Mouse (Mus musculus) mouse trophoblast stem cell (cell line): Measurements from ENCODE around the gene Ap2a1.

Source experiments
- in situ Hi-C, 2 experiments: fragments of 300-500 bp; cut with MseI, MboI; formaldehyde crosslinking; loops; 2 replicates in 1 of 2; 3 replicates in 1 of 2; pipeline ENCODE4 v1.15.1; 2025

Gene Ap2a1

DNA sequence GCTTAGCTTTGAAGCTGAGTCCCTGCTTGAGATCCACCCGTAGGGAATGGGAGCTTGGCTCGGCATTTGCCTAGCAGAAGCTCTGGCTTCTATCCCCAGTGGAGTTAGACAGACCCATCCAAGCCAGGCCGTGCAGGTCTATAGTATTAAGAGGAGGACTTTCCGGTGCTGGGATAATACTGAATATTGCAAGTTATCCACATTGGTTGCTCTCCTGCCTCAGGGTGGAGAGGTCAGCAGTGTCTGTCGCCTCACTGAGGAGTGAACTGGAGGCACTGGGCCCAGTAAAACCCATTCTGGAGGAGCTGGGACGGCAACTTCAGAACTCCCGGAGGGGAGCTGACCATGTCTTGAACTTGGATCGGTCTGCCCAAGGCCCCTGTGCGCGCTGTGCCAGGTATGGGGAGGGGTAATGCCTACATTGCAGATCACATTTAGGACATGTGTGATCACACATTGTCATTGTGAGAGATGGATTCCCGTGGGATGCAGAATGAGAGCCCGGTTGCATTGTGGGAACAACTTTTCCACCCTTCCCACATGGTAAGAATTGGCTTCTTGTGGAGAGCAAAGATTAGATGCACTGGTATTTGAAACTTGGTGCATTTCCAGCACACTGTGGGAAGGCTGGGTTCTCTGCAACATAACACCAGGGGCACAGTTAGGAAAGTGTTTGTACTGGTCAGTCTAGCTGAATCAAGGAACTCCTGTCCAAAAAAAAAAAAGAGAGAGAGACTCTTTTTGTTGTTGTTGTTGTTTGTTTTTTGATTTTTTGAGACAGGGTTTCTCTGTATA is 25.0 kb upstream of the Ap2a1 start:
- in situ Hi-C loops, result loop anchor here in 1 of 2 experiments (10.0 kb wide), 1 partner anchor 79 kb away; no protein-coding TSS in a partner anchor

DNA sequence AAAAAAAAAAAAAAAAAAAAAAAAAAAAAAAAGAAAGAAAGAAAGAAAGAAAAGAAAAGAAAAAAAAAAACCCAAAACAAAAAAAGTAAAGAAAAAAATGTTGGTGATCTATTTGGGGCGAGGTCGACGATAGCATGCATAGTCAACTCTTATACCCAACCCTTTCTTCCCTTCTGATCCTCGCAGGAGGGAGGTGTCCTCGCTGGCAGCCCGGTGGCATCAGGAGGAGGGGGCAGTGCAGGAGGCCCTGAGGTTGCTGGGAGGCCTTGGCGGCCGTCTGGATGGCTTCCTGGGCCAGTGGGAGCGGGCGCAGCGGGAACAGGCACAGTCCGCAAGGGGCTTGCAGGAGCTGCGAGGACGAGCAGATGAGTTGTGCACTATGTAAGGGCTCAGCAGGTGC is 24.3 kb upstream of the Ap2a1 start:
- in situ Hi-C loops, result loop anchor here in 1 of 2 experiments (10.0 kb wide), 1 partner anchor 79 kb away; no protein-coding TSS in a partner anchor

DNA sequence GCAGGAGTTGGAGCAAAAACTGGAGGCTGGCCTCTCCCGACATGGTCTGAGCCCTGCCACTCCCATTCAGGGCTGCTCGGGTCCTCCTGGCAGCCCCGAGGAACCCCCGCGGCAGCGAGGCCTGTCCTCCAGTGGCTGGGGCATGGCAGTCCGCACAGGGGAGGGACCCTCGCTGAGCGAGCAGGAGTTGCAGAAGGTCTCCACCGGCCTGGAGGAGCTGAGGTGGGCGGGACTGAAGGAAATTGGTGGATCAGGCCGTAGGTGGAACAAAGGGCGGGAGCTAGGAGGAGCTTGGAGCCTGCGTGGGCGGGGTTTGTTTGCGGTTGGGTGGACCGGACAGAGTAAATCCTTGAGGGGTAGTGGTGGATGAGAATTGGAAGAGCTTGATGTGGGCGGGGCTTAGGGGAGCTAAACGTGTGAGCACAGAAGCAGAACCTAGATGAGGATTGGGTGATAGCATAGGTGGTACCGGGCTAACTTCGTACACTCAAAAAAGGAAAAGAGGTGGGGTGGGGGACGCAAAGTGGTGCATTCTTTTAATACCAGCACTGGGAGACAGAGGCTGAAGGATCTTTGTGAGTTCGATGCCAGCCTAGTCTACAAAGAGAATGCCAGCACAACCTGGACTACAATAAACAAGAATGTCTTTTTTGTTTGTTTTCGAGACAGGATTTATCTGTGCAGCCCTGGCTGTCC is 23.5 kb upstream of the Ap2a1 start:
- in situ Hi-C loops, result loop anchor here in 1 of 2 experiments (10.0 kb wide), 1 partner anchor 78 kb away; no protein-coding TSS in a partner anchor

DNA sequence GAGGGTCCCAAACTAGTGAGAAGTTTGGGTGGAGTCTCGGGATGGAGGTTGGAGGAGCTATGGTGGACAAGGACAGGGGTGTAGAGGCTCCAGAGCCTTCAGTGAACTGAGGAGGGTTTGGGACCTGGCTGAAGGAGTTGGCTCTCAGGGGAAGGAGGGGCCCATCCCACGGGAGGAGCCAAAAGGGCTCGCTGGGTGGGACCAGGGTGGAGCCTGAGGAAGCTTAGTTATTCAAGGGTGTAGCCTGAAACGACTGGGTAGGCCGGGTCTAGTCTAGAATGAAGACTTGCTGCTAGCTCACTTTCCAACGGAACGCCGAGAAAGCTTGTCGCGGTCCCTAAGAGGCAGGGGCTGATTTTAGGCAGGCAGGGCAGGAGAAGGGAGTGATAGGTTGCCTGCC is 22.7 kb upstream of the Ap2a1 start:
- in situ Hi-C loops, result loop anchor here in 1 of 2 experiments (10.0 kb wide), 1 partner anchor 77 kb away; no protein-coding TSS in a partner anchor

DNA sequence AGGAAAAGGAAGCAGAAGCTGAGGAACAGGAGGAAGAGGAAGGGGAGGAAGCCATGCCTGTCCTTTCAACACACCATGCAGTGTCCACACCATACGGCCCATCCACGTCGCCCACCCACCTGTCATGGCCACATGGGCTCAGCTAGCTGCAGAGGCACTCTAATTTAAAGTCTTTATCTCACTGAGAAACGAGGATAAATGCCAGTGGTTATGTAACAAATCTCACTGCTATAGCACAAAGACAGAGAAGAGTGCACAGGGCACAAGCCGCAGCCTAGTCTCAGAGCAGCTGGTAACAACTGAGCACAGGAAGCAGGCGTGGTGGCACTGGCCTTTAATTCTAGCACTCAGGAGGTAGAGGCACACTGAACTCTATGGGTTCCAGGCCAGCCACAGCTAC is 20.6 kb upstream of the Ap2a1 start:
- in situ Hi-C loops, result loop anchor here in 1 of 2 experiments (10.0 kb wide), 1 partner anchor 75 kb away; no protein-coding TSS in a partner anchor

DNA sequence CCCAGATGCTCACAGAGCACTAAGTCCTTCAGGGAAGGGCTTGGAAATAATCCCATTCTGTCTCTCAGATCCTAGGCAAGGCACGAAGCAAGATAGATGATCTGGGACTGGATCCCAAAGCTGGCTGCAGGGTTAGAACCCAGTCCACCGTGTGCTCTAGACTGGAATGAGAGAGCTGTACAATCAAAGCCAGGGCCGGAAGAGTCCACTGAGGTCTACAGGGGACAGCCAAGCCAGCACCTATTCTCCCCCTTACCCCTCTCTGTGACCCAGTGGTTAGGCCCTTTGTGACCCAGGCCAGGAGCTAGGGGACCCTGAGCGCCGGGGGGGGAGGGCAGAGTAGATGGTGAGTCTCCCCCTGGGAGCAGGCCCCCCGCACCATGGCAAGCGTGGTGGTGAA is 13.6 kb upstream of the Ap2a1 start, which contains the start of gene Tsks:
Gene Tsks (plus strand): TSS at position 301 of the 400 bp plus-strand sequence.
- in situ Hi-C loops, result no loop called here

DNA sequence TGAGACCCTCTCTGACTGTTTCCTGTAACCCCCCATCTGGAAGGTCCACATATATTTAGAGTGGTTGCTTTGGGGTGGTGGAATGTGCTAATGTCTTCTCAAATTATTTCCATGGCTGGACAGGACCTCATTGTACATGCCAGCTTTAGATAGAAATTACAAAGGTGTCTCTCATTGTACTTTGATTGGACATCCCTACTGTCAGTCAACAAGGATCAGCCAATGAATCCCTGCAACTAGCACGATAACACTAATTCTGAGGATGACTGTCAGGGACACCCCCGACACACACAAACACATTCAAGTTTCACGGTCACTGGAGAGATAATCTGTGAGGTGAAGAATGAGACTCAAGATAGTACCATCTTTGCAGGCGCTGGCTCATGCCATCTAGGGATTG is 9.4 kb upstream of the Ap2a1 start:
- in situ Hi-C loops, result no loop called here

DNA sequence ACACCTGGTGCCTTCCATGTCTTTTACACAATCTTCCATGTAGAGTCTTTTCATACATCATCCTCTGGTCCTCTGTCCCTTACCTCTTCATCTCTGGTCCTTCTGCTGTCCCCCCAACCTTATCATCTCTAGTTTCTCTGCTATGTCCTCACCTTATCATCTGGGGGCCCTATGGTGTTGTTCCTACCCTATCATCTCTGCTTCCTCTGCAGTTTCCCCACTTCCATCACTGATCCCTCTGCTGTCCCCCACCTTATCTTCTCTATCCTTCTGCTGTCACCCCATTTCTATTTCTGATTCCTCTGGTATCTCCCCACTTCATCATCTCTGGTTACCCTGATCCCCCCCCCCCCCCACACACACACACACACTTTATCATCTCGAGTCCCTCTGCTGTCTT is 726 bp downstream of the Ap2a1 start:
- in situ Hi-C loops, result no loop called here

DNA sequence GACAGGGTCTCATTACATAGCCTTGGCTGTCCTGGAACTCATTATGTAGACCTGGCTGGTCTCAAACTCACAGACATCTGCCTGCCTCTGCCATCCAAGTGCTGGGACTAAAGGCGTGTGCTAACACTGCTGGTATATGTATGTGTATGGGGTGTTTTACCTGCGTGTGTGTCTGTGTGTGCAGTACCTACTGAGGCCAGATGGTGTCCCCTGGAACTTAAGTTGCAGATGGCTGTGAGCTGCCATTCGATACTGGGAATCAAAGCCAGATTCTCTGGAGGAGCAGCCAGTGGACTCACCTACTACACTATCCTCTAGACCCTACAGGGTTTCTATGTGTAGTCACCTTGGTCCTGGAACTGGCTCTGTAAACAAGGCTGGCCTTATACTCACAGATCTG is 3.8 kb downstream of the Ap2a1 start:
- in situ Hi-C loops, result no loop called here

DNA sequence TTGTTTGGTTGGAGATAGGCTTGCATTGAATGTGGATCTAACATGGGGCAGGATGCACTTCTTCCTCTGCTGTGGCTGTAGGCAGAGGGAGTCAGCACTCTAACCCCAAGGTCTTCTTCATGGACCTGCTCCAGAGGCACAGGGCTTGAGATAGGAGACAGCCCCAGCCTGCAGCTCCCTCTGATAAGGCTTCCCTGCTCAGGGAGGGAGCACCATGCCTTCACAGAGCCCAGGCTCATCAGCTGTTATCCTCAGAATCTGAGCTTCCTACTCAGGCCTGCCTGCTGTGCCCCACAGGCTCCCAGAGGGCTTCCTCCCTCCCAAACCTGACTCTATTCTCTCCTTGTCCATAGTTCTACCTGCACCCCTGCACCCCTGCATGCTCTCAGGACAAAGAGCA is 6.8 kb downstream of the Ap2a1 start:
- in situ Hi-C loops, result loop anchor here in 1 of 2 experiments (5.0 kb wide), 1 partner anchor 35 kb away; no protein-coding TSS in a partner anchor

DNA sequence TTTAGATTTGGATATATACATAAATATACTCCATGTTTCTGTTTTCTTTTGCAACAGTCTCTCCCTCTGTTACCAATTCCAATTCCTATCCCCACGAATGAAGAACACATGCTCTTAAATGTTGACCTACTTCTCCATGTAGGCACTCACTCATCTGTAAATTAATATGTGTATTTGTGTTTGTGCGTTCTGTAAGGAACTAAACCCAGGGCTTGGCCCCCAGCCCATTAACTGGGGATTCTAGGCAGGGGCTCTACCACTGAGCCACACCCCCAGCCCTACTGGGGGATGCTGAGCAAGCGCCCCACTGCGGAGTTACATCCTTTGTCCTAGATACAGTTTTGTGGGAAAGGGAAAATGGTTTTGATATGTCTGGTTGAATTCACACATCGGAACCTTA is 10.2 kb downstream of the Ap2a1 start:
- in situ Hi-C loops, result no loop called here

DNA sequence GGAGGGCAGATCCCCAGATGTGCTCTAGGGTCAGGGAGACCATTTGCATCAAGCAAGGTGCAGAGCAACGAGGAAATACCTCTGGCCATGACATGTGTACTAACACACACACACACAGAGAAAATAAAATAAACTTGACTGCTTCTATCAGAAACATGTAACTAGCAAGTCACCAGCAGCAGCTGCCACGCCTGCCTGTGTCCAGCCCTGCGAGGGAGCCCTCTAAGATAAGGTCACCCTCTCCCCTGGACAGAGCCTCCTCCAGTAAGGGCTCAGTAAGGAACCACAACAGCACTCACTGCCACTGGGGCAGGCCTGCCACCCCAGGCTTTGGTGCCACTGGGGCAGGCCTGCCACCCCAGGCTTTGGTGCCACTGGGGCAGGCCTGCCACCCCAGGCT is 11.1 kb downstream of the Ap2a1 start:
- in situ Hi-C loops, result no loop called here

DNA sequence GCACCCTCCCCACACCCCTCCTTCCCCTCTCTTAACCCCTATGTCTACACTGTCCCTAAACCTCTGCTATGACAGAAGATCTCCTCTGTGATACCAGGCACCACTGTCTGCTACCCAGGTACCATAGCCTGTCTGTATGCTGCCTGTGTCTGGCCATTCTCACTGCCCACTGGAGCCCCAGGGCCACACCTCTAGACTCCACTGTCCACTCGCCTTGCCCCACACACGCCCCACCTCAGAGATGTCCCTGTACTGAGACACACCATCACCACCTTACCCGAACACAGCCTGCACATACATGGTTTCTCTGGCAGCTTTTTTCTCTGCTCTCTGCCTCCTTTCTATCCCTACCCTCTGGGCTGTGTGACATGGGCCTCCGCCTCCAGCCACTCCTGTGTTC is 12.4 kb downstream of the Ap2a1 start:
- in situ Hi-C loops, result no loop called here

DNA sequence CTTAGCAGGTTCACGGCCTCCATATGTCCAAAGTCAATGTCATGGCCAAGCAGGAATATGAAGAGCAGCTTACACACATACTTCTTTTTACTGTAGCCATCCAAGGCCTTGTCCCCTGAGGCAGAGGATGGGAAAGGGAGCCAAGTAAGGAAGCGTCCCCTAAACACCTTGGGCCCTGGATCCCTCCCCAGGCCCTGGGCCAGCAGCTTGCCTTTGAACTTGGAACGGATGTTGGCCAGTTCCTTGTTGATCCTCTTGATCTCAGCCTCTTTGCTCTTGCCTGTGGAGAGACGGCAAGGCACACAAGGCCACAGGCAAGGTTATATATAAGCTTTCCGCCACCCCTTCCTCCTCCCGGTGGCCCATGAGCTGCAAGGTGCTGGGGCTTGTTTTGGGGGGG is 13.1 kb downstream of the Ap2a1 start:
- in situ Hi-C loops, result no loop called here

DNA sequence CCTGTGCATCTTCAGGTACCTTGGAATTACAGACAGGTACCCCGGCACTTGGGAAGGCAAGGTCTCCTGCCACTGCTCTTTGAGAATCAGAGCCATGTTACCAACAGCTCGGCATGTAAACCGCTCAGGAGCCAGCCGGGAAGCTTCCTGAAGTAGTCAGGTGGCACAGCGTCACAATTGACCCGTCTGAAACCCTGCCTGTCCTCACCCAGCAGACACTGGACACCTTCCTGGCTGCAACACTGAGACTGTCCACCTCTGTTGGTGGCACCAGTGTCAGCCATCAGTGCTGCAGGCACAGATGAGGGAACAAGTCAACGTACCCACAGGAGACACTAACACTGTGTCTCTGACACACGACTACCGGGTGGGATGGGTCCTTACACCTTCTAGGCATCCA is 14.0 kb downstream of the Ap2a1 start:
- in situ Hi-C loops, result no loop called here

DNA sequence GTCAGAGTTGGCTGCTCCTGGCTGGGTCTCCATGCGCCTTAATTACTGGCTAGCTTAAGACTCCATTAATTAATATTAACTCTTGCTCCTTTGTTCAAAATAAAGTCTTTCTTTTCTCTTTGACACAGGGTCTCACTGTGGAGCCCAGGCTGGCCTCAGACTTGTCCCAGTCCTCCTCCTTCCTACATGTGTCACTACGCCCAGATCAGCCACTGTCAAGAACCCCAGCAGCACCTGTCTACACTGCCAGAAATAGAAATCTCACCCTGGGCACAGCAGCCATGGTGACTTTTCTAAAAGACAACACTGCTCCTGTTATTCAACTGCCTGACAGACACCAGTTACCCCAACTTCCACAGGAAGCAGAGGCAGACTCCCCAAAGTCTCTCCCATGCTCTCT is 14.9 kb downstream of the Ap2a1 start:
- in situ Hi-C loops, result no loop called here

DNA sequence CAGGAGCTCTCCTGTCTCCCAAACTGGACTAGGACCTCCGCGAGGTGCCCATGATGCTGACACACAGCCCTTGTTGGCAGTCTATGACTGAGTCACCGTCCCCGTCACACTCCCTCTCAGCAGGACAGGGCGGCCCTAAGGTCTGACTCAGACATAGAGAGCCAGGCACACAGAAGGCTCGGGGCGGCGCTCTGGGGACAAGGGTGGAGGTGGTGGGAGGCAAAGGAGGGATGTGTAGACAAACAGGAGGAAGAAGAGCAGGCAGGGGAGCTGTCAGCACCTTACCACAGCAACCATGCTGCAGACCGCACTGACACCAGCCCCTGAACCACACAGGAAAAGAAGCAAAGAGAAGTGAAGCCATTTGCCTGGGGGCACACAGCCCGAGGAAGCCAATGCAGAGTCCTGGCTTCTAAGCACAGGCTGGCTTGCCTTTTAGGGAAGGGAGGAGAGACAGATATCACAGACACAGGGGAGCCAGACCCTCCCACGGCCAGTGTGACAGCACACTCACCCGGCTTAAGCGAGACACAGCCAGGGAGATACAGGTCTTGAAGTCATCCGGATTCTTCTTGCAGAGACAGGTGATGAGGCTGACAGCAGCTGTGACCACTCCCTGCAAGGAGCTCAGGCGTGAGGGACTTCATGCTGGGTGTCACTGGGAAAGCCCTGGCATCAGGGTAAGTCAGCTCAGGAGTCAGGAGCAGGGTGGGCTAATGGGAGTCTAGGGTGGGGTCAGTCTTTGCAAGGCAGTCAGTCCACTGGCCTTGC is 20.4 kb downstream of the Ap2a1 start:
- in situ Hi-C loops, result no loop called here

DNA sequence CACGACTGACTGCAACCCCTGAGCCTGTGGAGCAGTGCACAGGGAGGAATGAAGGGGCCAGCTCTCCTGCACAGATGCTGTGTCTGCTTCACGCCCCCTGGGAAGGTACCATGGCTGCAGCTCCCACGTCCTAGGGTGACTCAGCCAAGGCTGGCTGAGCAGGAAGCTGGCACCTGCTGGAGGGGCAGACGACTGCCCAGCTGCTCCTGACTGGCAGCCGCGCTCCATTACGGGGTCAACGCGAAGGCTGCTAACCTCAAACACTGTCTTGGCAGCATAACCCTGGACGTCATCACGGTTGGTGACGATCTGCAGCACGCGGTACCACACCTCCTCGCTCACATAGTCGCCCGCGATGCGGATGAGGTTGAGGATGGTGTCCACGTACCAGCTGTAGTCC is 23.9 kb downstream of the Ap2a1 start:
- in situ Hi-C loops, result no loop called here

DNA sequence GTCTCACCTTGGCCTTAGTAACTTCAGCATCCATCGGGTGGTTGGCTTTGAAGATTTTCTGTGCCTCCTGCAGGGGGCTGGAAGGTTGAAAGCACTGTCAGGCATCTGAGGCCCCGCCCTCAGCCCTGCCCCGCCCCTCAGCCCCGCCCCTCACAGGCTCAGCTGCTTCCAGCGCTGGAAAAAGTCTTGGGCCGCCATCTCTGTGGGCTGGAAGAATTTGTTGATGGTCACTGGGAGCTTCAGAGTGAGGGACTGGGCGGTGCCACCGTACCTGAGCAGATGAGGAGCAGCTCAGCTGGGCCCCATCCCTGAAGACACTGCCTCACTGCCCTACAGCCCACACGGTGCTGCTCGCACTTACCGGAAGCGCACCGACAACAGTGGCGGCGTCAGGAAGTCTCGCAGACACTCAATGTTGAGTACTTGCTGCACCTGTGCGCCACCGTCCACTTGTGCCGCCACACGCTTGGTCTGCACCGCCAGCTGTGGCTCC is 28.0 kb downstream of the Ap2a1 start:
- in situ Hi-C loops, result no loop called here

DNA sequence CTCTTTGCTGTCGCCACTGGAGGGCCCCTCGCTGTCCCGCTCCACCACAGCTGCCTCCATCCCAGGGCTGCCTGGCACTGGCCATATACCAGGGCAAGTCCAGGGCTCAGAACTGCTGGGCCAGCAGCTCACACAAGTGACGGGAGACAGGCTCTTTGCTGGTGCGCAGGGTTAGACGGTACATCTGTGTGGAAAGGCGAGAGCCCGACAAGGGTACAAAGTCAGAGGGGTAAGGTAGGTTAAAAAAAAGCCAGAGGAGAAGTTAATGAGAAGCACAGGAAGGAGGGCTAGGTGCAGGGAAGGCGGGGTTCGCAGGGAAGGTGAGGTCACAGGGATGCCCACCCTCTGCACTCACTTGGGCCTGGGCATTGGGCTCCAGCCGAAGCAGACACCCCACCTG is 28.7 kb downstream of the Ap2a1 start:
- in situ Hi-C loops, result no loop called here

DNA sequence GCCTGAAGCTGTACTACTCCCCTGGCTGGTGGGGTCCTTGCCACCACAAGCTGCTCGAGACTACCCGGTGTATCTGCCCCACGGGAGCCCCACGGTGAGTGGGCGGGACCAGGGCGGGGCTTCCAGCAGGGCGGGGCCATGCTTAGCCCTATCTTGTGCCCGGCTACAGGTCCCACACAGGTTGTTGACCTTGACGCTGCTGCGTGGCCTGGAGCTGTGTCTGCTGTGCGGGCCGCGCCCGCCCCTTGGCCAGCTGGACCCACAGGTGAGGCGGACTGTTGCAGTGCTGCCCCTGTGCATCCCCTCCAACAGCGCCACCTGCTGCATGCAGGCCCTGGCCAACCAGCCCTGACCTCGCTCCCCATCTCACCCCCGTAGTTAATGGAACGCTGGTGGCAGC is 30.7 kb downstream of the Ap2a1 start:
- in situ Hi-C loops, result no loop called here

DNA sequence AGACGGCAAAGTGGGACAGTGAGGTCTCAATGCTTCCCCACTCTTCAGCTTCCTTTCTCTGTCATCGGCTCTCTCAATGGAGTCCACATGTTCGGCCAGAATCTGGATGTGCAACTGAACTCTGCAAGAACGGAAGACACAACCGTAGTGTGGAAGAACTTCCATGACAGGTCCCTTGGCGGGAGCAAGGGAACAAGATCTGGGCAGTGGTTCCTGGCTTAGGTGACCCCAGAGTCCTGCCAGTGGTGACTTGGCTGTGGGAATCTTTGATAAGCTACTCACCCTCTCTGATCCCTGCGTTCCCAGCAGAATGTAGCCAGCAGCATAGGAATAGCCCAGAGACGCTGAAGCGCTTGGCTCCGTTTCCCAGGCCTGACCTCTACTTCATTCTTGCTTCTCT is 32.8 kb downstream of the Ap2a1 start:
- in situ Hi-C loops, result no loop called here
